Mouse (Mus musculus) limb, embryonic 15.5 days (tissue): Measurements from ENCODE around the gene S1pr2. TPM values are rescaled to one million over a fixed set of nuclear protein-coding genes. Genes with fewer than 3 reads are reported as not detected.

Experiments
- ATAC-seq: fragments of 200-750 bp; cut with Nextera tagmentation; 2 replicates; pipeline ENCODE4 v1.8.0; 2017; ENCODE audit warnings: low read depth, moderate TSS enrichment; ENCODE audit not compliant: insufficient number of reproducible peaks, low FRiP score, low TSS enrichment
- H3K27ac ChIP-seq: fragments of 300-500 bp; sonication (generic); 2 replicates; pipeline ENCODE4 v1.5.1; 2015; ENCODE audit warnings: moderate library complexity, mild to moderate bottlenecking, inconsistent platforms
- H3K27me3 ChIP-seq: fragments of 300-500 bp; sonication (generic); 2 replicates; pipeline ENCODE4 v1.6.1; 2015; ENCODE audit warnings: inconsistent platforms
- H3K36me3 ChIP-seq: fragments of 300-500 bp; sonication (generic); 2 replicates; pipeline ENCODE4 v1.6.1; 2015; ENCODE audit warnings: inconsistent platforms
- H3K4me1 ChIP-seq: fragments of 300-500 bp; sonication (generic); 2 replicates; pipeline ENCODE4 v1.6.1; 2015; ENCODE audit warnings: inconsistent platforms
- H3K4me2 ChIP-seq: fragments of 300-500 bp; sonication (generic); 2 replicates; pipeline ENCODE4 v1.6.1; 2015; ENCODE audit warnings: mild to moderate bottlenecking, inconsistent platforms
- H3K4me3 ChIP-seq: fragments of 300-500 bp; sonication (generic); 2 replicates; pipeline ENCODE4 v1.5.1; 2015; ENCODE audit warnings: mild to moderate bottlenecking, inconsistent platforms
- H3K9ac ChIP-seq: fragments of 300-500 bp; sonication (generic); 2 replicates; pipeline ENCODE4 v1.6.1; 2015; ENCODE audit warnings: inconsistent platforms
- H3K9me3 ChIP-seq: fragments of 300-500 bp; sonication (generic); 2 replicates; pipeline ENCODE4 v1.6.1; 2016; ENCODE audit warnings: inconsistent platforms
- WGBS: fragments of 180-500 bp; shearing (Covaris S2); methylation state at CpG from one replicate; pipeline ENCODE4 v1.1.7; 2015; 5-methylcytosine and 5-hydroxymethylcytosine counted together
- polyA plus RNA-seq: library from polyadenylated mRNA; unstranded; fragments of >200 nt; fragmentation: Nextera tagmentation; extraction: Ambion mirVana; gene quantifications from 2 replicates; pipeline ENCODE4 v1.2.1, GENCODE M21; 2015

The S1pr2 gene
- polyA plus RNA-seq, 1 experiment from 2014 or later, result 65.1 TPM

DNA sequence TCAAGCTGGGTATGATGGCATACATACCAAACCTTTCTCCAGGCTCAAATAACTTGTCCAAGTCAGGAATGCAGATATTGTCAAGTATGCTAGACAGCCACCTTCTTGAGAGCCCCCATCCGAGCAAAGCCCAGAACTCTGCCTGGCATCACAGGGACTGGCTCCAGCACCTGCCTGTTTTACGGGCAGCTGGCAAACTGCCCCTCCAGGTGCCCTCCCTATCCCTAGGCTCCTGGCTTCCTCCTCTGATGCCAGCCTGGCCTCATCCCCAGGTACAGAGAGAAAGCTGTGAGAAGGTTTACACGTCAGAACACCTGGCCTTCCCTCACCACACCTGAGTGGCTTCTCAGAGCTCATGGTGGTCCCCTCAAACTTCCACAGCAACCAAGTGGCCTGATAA lies 19.6 kb downstream of the S1pr2 start:
- no peaks in the 10 kb centered on the region for H3K9me3 ChIP-seq
- H3K27ac ChIP-seq, result no peak overlapping the region
- H3K27me3 ChIP-seq, result no peaks in the 10 kb centered on the region
- H3K9ac ChIP-seq, result no peak overlapping the region
- H3K36me3 ChIP-seq, result no peaks in the 10 kb centered on the region
- WGBS, result 69% methylated on average over 3 of the region's 3 CpGs
- H3K4me2 ChIP-seq, result no peak overlapping the region
- ATAC-seq, result no peak
- H3K4me1 ChIP-seq, result peaks cover 5% of the 10 kb centered on the region; the same call in 1 of the 2 replicates
- no peak overlapping the region for H3K4me3 ChIP-seq

DNA sequence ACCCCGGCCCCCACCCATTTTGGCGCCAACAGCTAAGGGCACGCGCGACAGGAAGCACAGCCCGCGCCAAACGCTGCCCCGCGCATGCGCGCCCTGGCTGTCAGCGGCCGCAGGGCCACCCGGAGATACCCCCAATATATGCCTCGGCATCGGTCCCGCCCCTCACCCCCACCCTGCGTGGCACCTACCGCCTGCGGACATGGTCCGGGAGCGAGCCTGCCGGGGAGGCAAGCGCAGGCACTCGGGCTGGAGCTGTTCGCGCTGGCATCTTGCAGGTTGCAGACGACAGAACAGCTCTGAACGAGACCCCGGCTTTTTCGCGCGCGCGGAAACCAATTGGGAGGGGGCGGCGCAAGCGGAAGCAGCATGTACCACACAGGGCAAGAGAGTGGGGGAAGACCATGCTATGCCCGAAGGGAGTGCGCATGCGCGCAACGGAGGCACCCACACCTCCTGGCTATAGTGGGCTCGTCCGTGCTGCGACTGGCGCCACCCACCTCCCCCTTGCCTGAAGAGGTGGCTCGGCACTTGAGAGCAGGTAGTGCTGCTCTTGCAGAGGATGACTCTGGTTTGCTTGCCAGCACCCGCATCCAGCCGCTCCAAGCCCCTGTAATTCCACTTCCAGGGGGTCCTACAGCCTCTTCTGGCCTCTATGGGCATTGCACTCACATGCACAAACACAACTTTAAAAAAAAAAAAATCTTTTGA lies 23.9 kb downstream of the S1pr2 start:
- under 1% methylated on average over 51 of the region's 51 CpGs for WGBS
- peak; percentile 96 for ATAC-seq
- Histone ChIP-seq H3K27me3 (no peaks in the 10 kb centered on the region), H3K4me3 (peak overlapping the region; percentile 96), H3K9me3 (no peaks in the 10 kb centered on the region), H3K4me2 (peak overlapping the region; percentile 65), H3K4me1 (peaks cover 20% of the 10 kb centered on the region), H3K27ac (peak overlapping the region; percentile 95), H3K36me3 (no peaks in the 10 kb centered on the region), H3K9ac (peak overlapping the region; percentile 70)

DNA sequence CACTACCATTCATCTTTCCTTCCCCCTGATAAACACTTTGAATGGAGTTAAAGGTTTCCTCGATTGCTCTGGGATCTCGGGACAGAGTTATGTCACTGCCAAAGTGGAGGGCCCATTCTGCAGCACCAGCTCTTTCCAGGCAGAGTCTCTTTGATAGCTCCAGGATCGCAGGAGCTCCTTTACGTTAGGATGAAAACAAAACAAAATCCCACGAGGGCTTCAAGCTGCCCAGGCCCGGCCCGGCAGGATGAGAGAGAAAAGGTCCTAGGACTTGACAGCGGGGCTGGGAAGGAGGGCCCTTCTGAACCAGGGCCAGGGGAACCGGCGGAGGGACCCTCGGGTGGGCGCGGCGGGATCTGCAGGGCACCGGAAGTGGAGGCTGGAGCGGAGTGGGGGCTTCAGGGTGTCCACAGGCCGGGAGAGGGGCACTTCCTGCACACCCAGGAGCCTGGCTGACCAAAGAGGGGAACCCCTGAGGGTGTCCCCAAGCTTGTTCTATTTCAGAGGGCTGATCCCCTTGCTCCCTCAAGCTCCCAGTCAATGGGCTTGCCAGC lies 24.5 kb downstream of the S1pr2 start:
- ATAC-seq, result peak; percentile 56
- Histone ChIP-seq H3K9ac (peak overlapping the region; percentile 70), H3K9me3 (no peaks in the 10 kb centered on the region), H3K4me2 (peak overlapping the region; percentile 65), H3K27ac (peak overlapping the region; percentile 95), H3K36me3 (no peaks in the 10 kb centered on the region), H3K27me3 (no peaks in the 10 kb centered on the region), H3K4me1 (peaks cover 20% of the 10 kb centered on the region), H3K4me3 (peak overlapping the region; percentile 96)
- 0% methylated on average over 17 of the region's 17 CpGs for WGBS

DNA sequence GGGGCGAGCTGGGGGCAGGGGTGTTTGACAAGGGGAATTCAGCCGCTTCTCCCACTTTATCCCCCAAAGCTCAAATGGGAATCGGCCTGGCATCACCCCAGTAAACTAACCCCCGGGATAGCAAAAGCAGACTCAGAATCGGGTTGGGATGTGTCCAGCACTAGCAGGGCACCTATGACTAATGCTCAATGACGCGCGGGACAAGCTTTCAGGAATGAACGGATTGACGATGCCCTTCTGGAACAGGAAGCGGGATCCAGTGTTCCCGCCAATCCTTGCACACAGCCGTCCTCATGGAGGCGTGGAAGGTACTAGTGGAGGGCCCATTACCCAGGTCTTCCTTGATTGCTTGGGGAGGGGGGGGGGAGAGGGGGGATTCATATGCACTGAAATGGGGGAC lies 25.1 kb downstream of the S1pr2 start:
- Histone ChIP-seq H3K4me1 (peaks cover 21% of the 10 kb centered on the region), H3K36me3 (0 out of 2 replicates have a peak, but pooled peaks cover under 1% of the 10 kb centered on the region), H3K27ac (peak overlapping the region; percentile 95), H3K9ac (peak overlapping the region; percentile 70), H3K27me3 (no peaks in the 10 kb centered on the region), H3K9me3 (no peaks in the 10 kb centered on the region), H3K4me3 (peak overlapping the region; percentile 96), H3K4me2 (peak overlapping the region; percentile 65)
- 6% methylated on average over 14 of the region's 14 CpGs for WGBS
- ATAC-seq, result no peak

DNA sequence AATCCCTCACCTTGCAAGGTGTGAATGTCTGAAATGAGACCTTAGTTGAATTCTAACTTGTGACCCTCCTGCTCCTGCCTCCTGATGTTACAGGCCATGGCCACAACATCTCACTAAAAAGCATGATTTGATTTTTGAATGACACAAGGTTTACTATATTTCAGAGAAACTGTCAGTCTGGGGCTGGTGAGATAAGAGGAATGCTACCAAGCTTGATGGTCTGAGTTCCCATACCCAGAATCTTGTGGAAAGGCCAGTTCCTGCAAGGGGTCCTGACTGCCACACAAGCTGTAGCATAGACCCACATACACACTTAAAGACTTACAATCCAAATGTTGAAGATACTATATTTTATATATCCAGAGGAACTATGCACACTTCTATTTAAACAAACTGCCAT lies 26.2 kb downstream of the S1pr2 start:
- Histone ChIP-seq H3K4me1 (peaks cover 27% of the 10 kb centered on the region), H3K27ac (no peak overlapping the region), H3K9me3 (no peaks in the 10 kb centered on the region), H3K9ac (no peak overlapping the region), H3K36me3 (peaks cover 6% of the 10 kb centered on the region; the same call in 1 of the 2 replicates), H3K27me3 (no peaks in the 10 kb centered on the region), H3K4me3 (0 out of 2 replicates have a peak overlapping the region, but pooled peaks have one; percentile 96), H3K4me2 (peak overlapping the region; percentile 65; the same call in 1 of the 2 replicates)
- ATAC-seq, result no peak

DNA sequence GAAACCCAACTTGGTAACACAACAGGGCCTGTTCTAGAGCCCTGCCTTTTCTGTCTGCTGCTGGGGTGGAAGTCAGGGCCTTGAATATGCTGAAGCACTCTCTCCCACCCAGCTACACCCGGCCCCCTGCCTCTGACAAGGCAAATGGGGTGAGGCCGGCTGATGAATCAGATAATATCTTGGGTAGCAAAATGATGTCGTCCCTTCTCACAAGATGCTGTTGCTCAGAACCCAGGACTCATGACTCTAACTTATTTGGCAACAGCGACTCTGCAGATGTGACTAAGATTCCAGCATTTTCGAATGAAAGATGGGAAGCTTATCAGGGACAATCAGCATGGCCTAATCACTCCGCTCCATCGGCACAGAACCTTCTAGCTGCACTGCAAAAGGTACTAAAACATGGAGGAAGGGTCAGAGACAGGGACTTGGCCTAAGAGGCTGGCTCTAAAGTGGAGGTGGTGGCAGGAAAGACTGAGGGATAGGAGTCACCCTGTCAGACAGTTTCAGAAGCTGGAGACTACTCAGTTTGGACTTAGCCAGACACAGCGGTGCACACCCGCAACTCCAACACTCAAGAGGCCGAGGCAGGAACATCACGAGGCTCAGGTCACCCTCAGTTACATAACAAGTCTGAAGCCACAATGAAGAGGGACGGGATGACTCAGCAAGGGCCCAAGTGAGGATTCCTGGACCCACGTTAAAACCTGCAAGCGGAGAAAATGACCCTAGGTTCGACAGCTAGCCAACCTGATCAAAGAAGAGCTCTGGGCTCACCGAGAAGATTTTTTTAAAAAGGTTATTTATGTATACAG lies 30.3 kb downstream of the S1pr2 start:
- WGBS, result 72% methylated on average over 16 of the region's 16 CpGs

DNA sequence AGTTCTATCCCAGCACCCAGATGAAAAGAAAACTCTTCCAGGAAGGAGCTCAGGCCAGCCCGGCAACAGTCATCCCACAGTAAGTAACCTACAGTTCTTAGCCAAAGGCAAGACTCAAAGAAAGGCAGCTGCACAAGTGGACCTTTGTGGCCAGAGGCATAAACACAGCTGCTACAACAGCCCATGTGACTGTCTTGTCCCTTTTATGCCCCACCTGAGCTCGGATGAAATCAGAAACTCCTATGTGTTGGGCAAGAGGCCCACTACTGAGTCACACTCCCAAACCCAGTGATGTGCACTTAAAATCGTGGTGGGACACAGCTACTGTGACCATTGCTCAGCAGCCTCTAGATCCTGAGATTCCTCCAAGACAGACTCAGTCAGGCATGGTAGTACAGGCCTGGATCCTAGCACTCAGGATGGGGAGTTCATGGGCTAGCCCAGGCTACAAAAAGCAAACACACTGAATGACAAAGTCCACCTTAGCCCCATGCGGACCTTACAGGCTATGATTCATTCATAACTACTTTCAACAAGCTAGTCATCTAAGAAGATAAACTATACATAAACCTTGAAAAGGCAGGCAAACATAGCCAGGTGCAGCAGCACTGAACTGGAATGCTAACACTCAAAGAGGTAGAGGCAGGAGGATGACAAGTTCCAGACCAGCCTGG lies 31.7 kb downstream of the S1pr2 start:
- 46% methylated on average over 4 of the region's 4 CpGs for WGBS
- H3K4me1 ChIP-seq, result peaks cover 34% of the 10 kb centered on the region
- no peaks in the 10 kb centered on the region for H3K9me3 ChIP-seq
- no peak for ATAC-seq
- no peak overlapping the region for H3K4me3 ChIP-seq
- peaks cover 29% of the 10 kb centered on the region for H3K36me3 ChIP-seq
- no peaks in the 10 kb centered on the region for H3K27me3 ChIP-seq
- no peak overlapping the region for H3K4me2 ChIP-seq
- H3K9ac ChIP-seq, result no peak overlapping the region
- peak overlapping the region; percentile 54 for H3K27ac ChIP-seq

More for the DNA sequence above, 30.3 kb downstream of the S1pr2 start:
- ATAC-seq, result no peak
- Histone ChIP-seq H3K4me1 (peaks cover 36% of the 10 kb centered on the region), H3K27ac (0 out of 2 replicates have a peak overlapping the region, but pooled peaks have one; percentile 30), H3K9ac (no peak overlapping the region), H3K4me2 (no peak overlapping the region), H3K27me3 (no peaks in the 10 kb centered on the region), H3K36me3 (peaks cover 15% of the 10 kb centered on the region), H3K9me3 (no peaks in the 10 kb centered on the region), H3K4me3 (no peak overlapping the region)

DNA sequence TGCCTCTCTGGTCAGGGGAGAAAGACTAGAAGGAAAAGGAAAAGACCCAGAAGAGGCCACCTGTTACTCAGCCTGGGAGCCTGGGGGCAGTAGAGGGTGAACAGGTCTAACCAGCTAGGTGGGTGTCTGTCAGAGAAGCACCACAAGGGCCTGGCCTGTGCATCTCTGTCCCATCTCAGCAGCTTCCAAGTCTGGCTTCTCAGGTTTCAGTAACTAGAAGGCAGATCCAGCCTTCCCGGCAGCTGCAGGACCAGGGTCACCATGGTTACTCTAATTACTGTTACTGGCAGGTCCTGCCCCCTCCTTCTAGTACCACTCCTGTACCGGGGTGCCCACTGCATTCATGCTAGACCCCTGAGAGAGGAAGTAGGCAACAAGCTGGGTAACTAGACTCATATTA lies 32.7 kb downstream of the S1pr2 start:
- WGBS, result 8% methylated on average over 2 of the region's 2 CpGs
- ATAC-seq, result peak; percentile 41; the same call in 1 of the 2 replicates
- Histone ChIP-seq H3K4me3 (no peak overlapping the region), H3K4me2 (no peak overlapping the region; the same call in 1 of the 2 replicates), H3K27me3 (no peaks in the 10 kb centered on the region), H3K9ac (no peak overlapping the region), H3K36me3 (peaks cover 38% of the 10 kb centered on the region), H3K9me3 (no peaks in the 10 kb centered on the region), H3K27ac (peak overlapping the region; percentile 71), H3K4me1 (peaks cover 30% of the 10 kb centered on the region)

DNA sequence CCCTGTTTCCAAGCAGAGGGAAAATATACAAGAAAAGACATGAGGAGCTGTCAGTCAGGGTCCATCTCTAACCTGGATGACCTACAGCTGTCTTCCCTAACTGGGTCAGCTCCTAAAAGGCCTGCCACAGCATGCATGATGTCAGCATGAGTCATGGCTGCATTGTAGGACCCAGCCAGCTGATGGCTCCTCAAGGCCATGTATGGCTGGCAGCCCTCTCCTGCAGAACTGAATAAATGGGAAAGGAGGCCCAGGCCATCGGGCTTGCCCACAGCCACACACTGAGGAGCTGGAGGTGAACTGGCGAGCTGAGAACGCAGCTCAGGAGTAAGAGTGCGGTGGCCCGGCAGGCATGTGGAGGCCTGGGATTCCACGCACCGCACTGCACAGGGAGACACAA lies 33.2 kb downstream of the S1pr2 start:
- H3K27ac ChIP-seq, result peak overlapping the region; percentile 71
- ATAC-seq, result no peak; the same call in 1 of the 2 replicates
- no peaks in the 10 kb centered on the region for H3K27me3 ChIP-seq
- WGBS, result 93% methylated on average over 7 of the region's 7 CpGs
- peaks cover 29% of the 10 kb centered on the region for H3K4me1 ChIP-seq
- no peaks in the 10 kb centered on the region for H3K9me3 ChIP-seq
- H3K9ac ChIP-seq, result no peak overlapping the region
- H3K4me2 ChIP-seq, result no peak overlapping the region; the same call in 1 of the 2 replicates
- H3K4me3 ChIP-seq, result no peak overlapping the region
- peaks cover 44% of the 10 kb centered on the region for H3K36me3 ChIP-seq

DNA sequence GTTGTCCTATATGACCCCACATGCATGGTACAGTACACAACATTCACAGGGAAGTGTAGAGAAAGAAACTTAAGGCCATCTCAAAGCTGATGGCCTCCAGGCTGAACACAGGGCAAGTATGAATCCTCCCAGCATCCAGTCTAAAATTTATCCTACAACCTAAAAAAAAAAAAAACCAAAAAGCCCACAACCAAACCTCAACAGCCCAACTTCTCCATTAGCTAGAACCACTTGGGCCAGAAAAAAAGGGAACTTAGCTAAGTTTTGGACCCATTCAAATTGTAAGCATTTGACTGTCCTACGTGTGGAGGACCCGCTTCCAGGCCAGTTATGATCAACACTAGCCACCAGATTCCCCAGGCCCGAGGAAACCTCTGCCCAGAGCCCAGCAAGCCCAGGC lies 53.3 kb downstream of the S1pr2 start:
- Histone ChIP-seq H3K9me3 (no peaks in the 10 kb centered on the region), H3K4me3 (no peak overlapping the region), H3K27me3 (no peaks in the 10 kb centered on the region), H3K4me1 (no peaks in the 10 kb centered on the region), H3K9ac (no peak overlapping the region), H3K36me3 (peaks cover 100% of the 10 kb centered on the region), H3K27ac (no peak overlapping the region), H3K4me2 (no peak overlapping the region)
- WGBS, result 87% methylated on average over 3 of the region's 3 CpGs
- no peak for ATAC-seq

DNA sequence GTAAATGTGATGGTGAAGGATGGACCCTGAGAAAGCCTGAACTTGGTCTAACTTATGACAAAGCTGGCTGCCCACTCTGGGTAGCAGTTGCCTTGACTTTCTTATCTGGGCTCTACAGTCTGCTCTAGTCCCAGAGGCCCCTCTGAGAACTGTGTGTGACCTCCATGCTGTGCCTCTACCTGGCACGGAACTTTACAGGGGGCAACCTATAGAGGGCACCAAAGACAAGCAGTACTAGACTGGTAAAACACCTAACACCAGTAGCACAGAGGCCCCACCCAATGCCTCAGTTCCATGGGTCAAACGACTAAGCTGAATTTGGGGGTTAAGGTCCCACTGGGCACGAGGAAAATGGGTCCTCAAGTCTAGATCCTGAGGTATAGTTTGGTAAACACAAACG lies 60.4 kb downstream of the S1pr2 start:
- Histone ChIP-seq H3K27me3 (no peaks in the 10 kb centered on the region), H3K9ac (no peak overlapping the region), H3K4me3 (no peak overlapping the region), H3K4me1 (no peaks in the 10 kb centered on the region), H3K36me3 (peaks cover 100% of the 10 kb centered on the region), H3K4me2 (no peak overlapping the region), H3K9me3 (no peaks in the 10 kb centered on the region), H3K27ac (no peak overlapping the region)
- no peak for ATAC-seq
- 76% methylated on average over 4 of the region's 4 CpGs for WGBS
